Mouse (Mus musculus) MEL (cell line): ENCODE data around the gene Lipi. TPM values are rescaled to one million over a fixed set of nuclear protein-coding genes. Genes with fewer than 3 reads are reported as not detected.

Source experiments
- DNase-seq: peaks from one replicate; pipeline ENCODE4 v3.0.0; 2011; ENCODE audit warnings: low read depth, low spot score
- H3K27ac ChIP-seq: 2 replicates; pipeline ENCODE4 v1.5.1; 2012; ENCODE audit warnings: low read depth, mild to moderate bottlenecking, control low read depth, low read length, moderate library complexity; ENCODE audit not compliant: control insufficient read depth
- H3K27me3 ChIP-seq, 2 experiments: fragments of 150-350 bp in 1 of 2; sonication (generic) in 1 of 2; 2 replicates each; pipeline ENCODE4 v1.6.1; 2012; ENCODE audit warnings: low read length in 2 of 2, mild to moderate bottlenecking in 2 of 2, improper control_type of control experiment in 1 of 2, moderate library complexity in 1 of 2; ENCODE audit not compliant: insufficient read depth in 2 of 2, control insufficient read depth in 1 of 2
- H3K36me3 ChIP-seq, 2 experiments: 2 replicates each; pipeline ENCODE4 v1.6.1; 2012 to 2014; ENCODE audit warnings: low read length in 2 of 2, improper control_type of control experiment in 1 of 2, inconsistent platforms in 1 of 2, mild to moderate bottlenecking in 1 of 2; ENCODE audit not compliant: insufficient read depth in 2 of 2, control insufficient read depth in 1 of 2
- H3K4me1 ChIP-seq, 2 experiments: fragments of 150-350 bp in 1 of 2; sonication (generic) in 1 of 2; 2 replicates each; pipeline ENCODE4 v1.6.1; 2012; ENCODE audit warnings: low read length in 2 of 2, improper control_type of control experiment in 1 of 2, mild to moderate bottlenecking in 1 of 2; ENCODE audit not compliant: insufficient read depth in 2 of 2, control insufficient read depth in 1 of 2
- H3K4me3 ChIP-seq, 2 experiments: fragments of 150-350 bp in 1 of 2; sonication (generic) in 1 of 2; 2 replicates each; pipeline ENCODE4 v1.5.1; 2012; ENCODE audit warnings: low read depth in 2 of 2, low read length in 2 of 2, mild to moderate bottlenecking in 2 of 2, moderate library complexity in 2 of 2, control low read depth in 1 of 2, improper control_type of control experiment in 1 of 2; ENCODE audit not compliant: control insufficient read depth in 1 of 2, insufficient read depth in 1 of 2
- H3K79me2 ChIP-seq: 2 replicates; pipeline ENCODE4 v1.6.1; 2012; ENCODE audit warnings: mild to moderate bottlenecking, low read length, moderate library complexity; ENCODE audit not compliant: control insufficient read depth, poor library complexity, insufficient read depth
- H3K9ac ChIP-seq: 2 replicates; pipeline ENCODE4 v1.6.1; 2012; ENCODE audit warnings: low read depth, mild to moderate bottlenecking, control low read depth, low read length, moderate library complexity; ENCODE audit not compliant: control insufficient read depth, poor library complexity, severe bottlenecking
- H3K9me3 ChIP-seq: fragments of 150-350 bp; sonication (generic); replicated peaks from 2 replicates; pipeline ENCODE4 v1.6.1; 2012; ENCODE audit warnings: mild to moderate bottlenecking, low read length, improper control_type of control experiment, moderate library complexity; ENCODE audit not compliant: insufficient read depth
- CHD1 ChIP-seq: IDR thresholded peaks from 2 replicates; pipeline ENCODE4 v1.6.1; 2012; ENCODE audit warnings: low read depth, mild to moderate bottlenecking, inconsistent platforms, low read length, improper control_type of control experiment
- CHD2 ChIP-seq: IDR thresholded peaks from 2 replicates; pipeline ENCODE4 v1.6.1; 2011; ENCODE audit warnings: low read length, improper control_type of control experiment
- CTCF ChIP-seq, 3 experiments: IDR thresholded peaks in 2 of 3; conservative IDR thresholded peaks in 1 of 3; 2 replicates each; pipeline ENCODE4 v1.5.1; 2011 to 2012; ENCODE audit warnings: low read length in 3 of 3, low read depth in 2 of 3, mild to moderate bottlenecking in 2 of 3, improper control_type of control experiment in 1 of 3, inconsistent platforms in 1 of 3, mixed read lengths in 1 of 3, moderate library complexity in 1 of 3; ENCODE audit not compliant: control insufficient read depth in 1 of 3, insufficient read depth in 1 of 3, poor library complexity in 1 of 3, severe bottlenecking in 1 of 3
- KAT2A ChIP-seq: conservative IDR thresholded peaks from 2 replicates; pipeline ENCODE4 v1.6.1; 2012; ENCODE audit warnings: low read depth, low read length, improper control_type of control experiment, inconsistent platforms
- MAX ChIP-seq: IDR thresholded peaks from 2 replicates; pipeline ENCODE4 v1.6.1; 2011; ENCODE audit warnings: low read length, improper control_type of control experiment
- MAZ ChIP-seq: IDR thresholded peaks from 2 replicates; pipeline ENCODE4 v1.6.1; 2012; ENCODE audit warnings: low read depth, mild to moderate bottlenecking, inconsistent platforms, low read length, improper control_type of control experiment
- MYB ChIP-seq: IDR thresholded peaks from 2 replicates; pipeline ENCODE4 v1.6.1; 2011; ENCODE audit warnings: mild to moderate bottlenecking, low read depth, low read length, improper control_type of control experiment
- MYC ChIP-seq: IDR thresholded peaks from 2 replicates; pipeline ENCODE4 v1.6.1; 2011; ENCODE audit warnings: low read depth, mild to moderate bottlenecking, low read length, improper control_type of control experiment, moderate library complexity
- NRF1 ChIP-seq: IDR thresholded peaks from 2 replicates; pipeline ENCODE4 v1.6.1; 2014; ENCODE audit warnings: low read depth, mild to moderate bottlenecking, inconsistent platforms, low read length, improper control_type of control experiment, moderate library complexity; ENCODE audit not compliant: poor library complexity, insufficient read depth, severe bottlenecking
- RAD21 ChIP-seq: IDR thresholded peaks from 2 replicates; pipeline ENCODE4 v1.6.1; 2011; ENCODE audit warnings: mild to moderate bottlenecking, low read depth, low read length, improper control_type of control experiment
- SMC3 ChIP-seq: IDR thresholded peaks from 2 replicates; pipeline ENCODE4 v1.6.1; 2011; ENCODE audit warnings: low read depth, low read length, improper control_type of control experiment
- ZC3H11A ChIP-seq: IDR thresholded peaks from 2 replicates; pipeline ENCODE4 v1.6.1; 2012; ENCODE audit warnings: low read depth, mild to moderate bottlenecking, inconsistent platforms, low read length, improper control_type of control experiment
- polyA plus RNA-seq, 2 experiments: library from polyadenylated mRNA; stranded (reverse) in 1 of 2; unstranded in 1 of 2; fragments of >175 nt in 1 of 2; fragments of >200 nt in 1 of 2; gene quantifications; 2 replicates each; pipeline versions ENCODE4 v1.2.1 to v1.2.4; 2012; ENCODE audit warnings: low replicate concordance in 2 of 2, low read depth in 1 of 2; ENCODE audit not compliant: insufficient read length in 2 of 2, insufficient read depth in 1 of 2, missing spikeins in 1 of 2
- total RNA-seq: library from RNA; depleted of rRNA; stranded (reverse); fragments of 300-350 nt; gene quantifications from 2 replicates; pipeline ENCODE4 v1.2.3, GENCODE M21; 2012; rRNA removed

Gene Lipi
- total RNA-seq (not detected in 2 replicates), polyA plus RNA-seq (not detected)

GRCm38 (mm10) chr16:75585961-75586360, at the start of gene Lipi:
Lipi (minus strand) TSS chr16:75586061.
- no peak for DNase-seq
- Histone ChIP-seq H3K27me3 (peaks cover 2 to 13% of the 10 kb centered on the region in 2 experiments; a peak in 3 of 4 replicates), H3K36me3 (no peaks in the 10 kb centered on the region), H3K9me3 (no peaks in the 10 kb centered on the region), H3K79me2 (no peaks in the 10 kb centered on the region), H3K4me1 (no peaks in the 10 kb centered on the region), H3K4me3 (no peak within 1 kb of the TSS), H3K27ac (no peak within 1 kb of the TSS), H3K9ac (no peak within 1 kb of the TSS)
- no peak for TF ChIP-seq KAT2A
- TF ChIP-seq CHD1 = no peak
- TF ChIP-seq MYB = no peak

DNA sequence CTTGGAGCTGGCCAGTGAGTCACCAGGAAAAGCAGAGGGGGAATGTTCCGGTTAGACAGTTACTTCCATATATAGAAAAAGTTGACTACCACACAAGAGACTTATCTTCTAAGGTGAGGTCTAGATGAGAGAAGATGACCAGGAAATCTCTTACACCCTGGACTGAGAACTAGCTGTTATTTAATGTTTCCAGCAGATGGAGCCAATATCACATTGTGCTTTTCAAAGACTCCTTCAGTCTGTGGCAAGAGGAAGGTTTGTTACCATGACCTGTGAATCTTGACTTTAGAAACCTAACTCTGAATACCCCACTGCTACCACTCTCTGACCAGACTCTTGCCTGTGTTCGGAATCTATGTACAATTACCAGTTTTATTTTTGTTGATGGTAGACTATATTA, 42.0 kb upstream of the Lipi start:
- Histone ChIP-seq H3K79me2 (no peaks in the 10 kb centered on the region), H3K4me3 (no peak overlapping the region), H3K27ac (no peak overlapping the region), H3K9me3 (no peaks in the 10 kb centered on the region), H3K36me3 (no peaks in the 10 kb centered on the region), H3K4me1 (no peaks in the 10 kb centered on the region), H3K9ac (no peak overlapping the region), H3K27me3 (no peaks in the 10 kb centered on the region)
- DNase-seq = peak; percentile 9
- TF ChIP-seq MAX (no peak), MAZ (no peak), CTCF (IDR thresholded peaks at IDR 0.05 in 2 of 3, conservative IDR thresholded peaks at IDR 0.05 in 1 of 3; ENCODE audit: control insufficient read depth in 1 of 3, insufficient read depth in 1 of 3, low read depth in 2 of 3, low read length in 3 of 3, poor library complexity in 1 of 3, severe bottlenecking in 1 of 3) (peak in 1 of 3 experiments; percentile 33; a peak in 2 of 6 replicates), RAD21 (peak; percentile 44), SMC3 (peak; percentile 36; the same call in 1 of the 2 replicates), MYC (no peak)

- H3K27me3 ChIP-seq = no peaks in the 10 kb centered on the region; a peak in 1 of 4 replicates
- H3K4me3 ChIP-seq = no peak overlapping the region
- peak; percentile 78 for DNase-seq
- no peak overlapping the region for H3K9ac ChIP-seq
- TF ChIP-seq CHD2 (no peak), RAD21 (peak; percentile 56), SMC3 (peak; percentile 79), NRF1 (no peak), ZC3H11A (peak; percentile 43; the same call in 1 of the 2 replicates), CTCF (IDR thresholded peaks at IDR 0.05 in 2 of 3, conservative IDR thresholded peaks at IDR 0.05 in 1 of 3; ENCODE audit: control insufficient read depth in 1 of 3, insufficient read depth in 1 of 3, low read depth in 2 of 3, low read length in 3 of 3, poor library complexity in 1 of 3, severe bottlenecking in 1 of 3) (peak in 2 of 3 experiments; percentile 55 to 71; a peak in 4 of 6 replicates)
- no peaks in the 10 kb centered on the region for H3K36me3 ChIP-seq
- no peaks in the 10 kb centered on the region for H3K4me1 ChIP-seq
- H3K79me2 ChIP-seq = no peaks in the 10 kb centered on the region
- no peaks in the 10 kb centered on the region for H3K9me3 ChIP-seq
- H3K27ac ChIP-seq = no peak overlapping the region
These were observed 31.9 kb upstream of the Lipi start for GRCm38 (mm10) chr16:75617651-75618349.
